Mouse (Mus musculus): ENCODE results near the gene Olfr787.

Olfr787 gene

GRCm38 (mm10) chr10:129461562-129461961 lies at the start of gene Olfr787:
Olfr787 (plus strand) TSS chr10:129461862.
- POLR2A ChIA-PET, result no interaction called here
- CTCF ChIA-PET, result no interaction called here

GRCm38 (mm10) chr10:129427006-129427405 lies 34.7 kb upstream of the Olfr787 start, which contains the start of gene Olfr786:
Olfr786 (plus strand) TSS chr10:129427306.
- POLR2A ChIA-PET, result interaction anchor here in 1 of 4 experiments (0.6 kb wide), 1 partner anchor 213 kb away, joined by 3 read pairs; no protein-coding TSS in a partner anchor
- CTCF ChIA-PET, result no interaction called here

- POLR2A ChIA-PET, result no interaction called here
- CTCF ChIA-PET, result interaction anchor here in 1 of 4 experiments (0.6 kb wide), 1 partner anchor 706 kb away, joined by 3 read pairs; no protein-coding TSS in a partner anchor
Measured at GRCm38 (mm10) chr10:129470698-129471097, 9.0 kb downstream of the Olfr787 start, which contains the start of gene Olfr788. Olfr788 (plus strand) TSS chr10:129470998.

- ChIA-PET CTCF (no interaction called here), POLR2A (no interaction called here)
Measured at GRCm38 (mm10) chr10:129473256-129473655, 11.6 kb downstream of the Olfr787 start.

- ChIA-PET CTCF (no interaction called here), POLR2A (no interaction called here)
Measured at GRCm38 (mm10) chr10:129473723-129474122, 12.1 kb downstream of the Olfr787 start.

- ChIA-PET POLR2A (no interaction called here), CTCF (no interaction called here)
Measured at GRCm38 (mm10) chr10:129484452-129484851, 22.8 kb downstream of the Olfr787 start, which contains the start of gene Olfr789. Olfr789 (plus strand) TSS chr10:129484752.

GRCm38 (mm10) chr10:129490101-129490500 lies 28.4 kb downstream of the Olfr787 start:
- POLR2A ChIA-PET, result no interaction called here
- CTCF ChIA-PET, result no interaction called here

GRCm38 (mm10) chr10:129498192-129498591 lies 36.5 kb downstream of the Olfr787 start, which contains the start of gene Olfr790:
Olfr790 (plus strand) TSS chr10:129498492.
- CTCF ChIA-PET, result no interaction called here
- POLR2A ChIA-PET, result no interaction called here
